Comparison of ENCODE assay signal across 13 mouse cellular contexts in the genomic region with DNA sequence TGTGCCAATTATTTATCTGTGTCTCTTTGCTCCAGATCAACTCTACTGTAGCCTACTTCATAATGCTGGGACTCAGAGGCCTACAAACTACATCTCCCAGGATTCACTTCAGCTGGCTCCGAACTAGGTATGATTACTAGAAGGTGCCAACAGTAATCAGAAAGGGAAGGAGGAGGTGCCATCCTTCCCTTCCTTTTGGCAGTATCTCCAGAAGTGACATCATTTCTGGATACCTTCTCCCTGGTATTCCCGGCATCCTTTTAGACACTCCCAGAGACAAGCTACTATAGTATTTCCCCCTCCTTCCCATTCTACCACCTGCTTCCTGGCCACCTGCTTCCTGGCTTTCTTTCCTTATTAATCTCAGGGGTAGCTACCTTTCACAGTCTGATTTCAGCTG. TPM values are rescaled to one million over a fixed set of nuclear protein-coding genes. Genes with fewer than 3 reads are reported as not detected.
DNase-seq lines count a peak whose midpoint lies in the region; ATAC-seq and TF ChIP-seq lines count a peak whose summit lies in the region.
"Had no signal": no experiment of that assay in that cellular context is flagged by ENCODE, and none has a peak within 500 bp of the region (broad histone marks: within the 10 kb centered on the region; RNA-seq: fewer than 3 reads in every experiment).

No protein-coding gene starts in this region.

- no peaks in the 10 kb centered on the region for H3K9me3 ChIP-seq in kidney, embryonic 15.5 days (replicated peaks)
- H3K9me3 ChIP-seq in forebrain, postnatal 0 days (ENCODE audit: low read length) = no peaks in the 10 kb centered on the region
- H3K9me3 ChIP-seq: liver, embryonic 12.5 days; midbrain, embryonic 15.5 days had no signal

- H3K4me1 ChIP-seq in kidney, embryonic 15.5 days = peaks cover 37% of the 10 kb centered on the region
- no peaks in the 10 kb centered on the region for H3K4me1 ChIP-seq in forebrain, postnatal 0 days (ENCODE audit: insufficient read depth)

- DNase-seq in kidney, postnatal 14 days = no peak
- DNase-seq in cerebellum, adult 11 months = peak; percentile 74
- DNase-seq in cerebellum, adult 8-10 months = peak; percentile 80
- peak; percentile 47 for DNase-seq in forebrain, postnatal 0 days
- no peak for DNase-seq in thymus, postnatal 36 days
- DNase-seq in heart, postnatal 10 days = no peak
- no peak for DNase-seq in kidney, adult 8-10 months
- DNase-seq: lung, postnatal 10 days had no signal

- no peak overlapping the region for H3K4me3 ChIP-seq in kidney, embryonic 15.5 days (replicated peaks)
- H3K4me3 ChIP-seq in forebrain, postnatal 0 days (ENCODE audit: low read depth, low read length) = no peak overlapping the region
- H3K4me3 ChIP-seq: layer of hippocampus, adult 2 months; liver, embryonic 12.5 days; midbrain, embryonic 15.5 days had no signal

- WGBS in kidney, embryonic 15.5 days = 72% methylated on average over 2 of the region's 2 CpGs
- 53% methylated on average over 2 of the region's 2 CpGs for WGBS in forebrain, postnatal 0 days

- TF ChIP-seq CTCF in forebrain, postnatal 0 days (IDR thresholded peaks at IDR 0.05; ENCODE audit: low read depth) = no peak

- intact Hi-C loops in heart, postnatal 10 days (cut with DNase I) = no loop called here

- no peak overlapping the region for H3K4me2 ChIP-seq in kidney, embryonic 15.5 days
- H3K4me2 ChIP-seq in forebrain, postnatal 0 days (ENCODE audit: low read depth) = no peak overlapping the region
- H3K4me2 ChIP-seq: liver, embryonic 12.5 days; midbrain, embryonic 15.5 days had no signal

- H3K27ac ChIP-seq in kidney, embryonic 15.5 days = peak overlapping the region; percentile 84; the same call in 1 of the 2 replicates
- H3K27ac ChIP-seq in forebrain, postnatal 0 days (ENCODE audit: low read depth, low read length) = no peak overlapping the region
- H3K27ac ChIP-seq: layer of hippocampus, adult 2 months; liver, embryonic 12.5 days; midbrain, embryonic 15.5 days had no signal

- H3K9ac ChIP-seq in kidney, embryonic 15.5 days = no peak overlapping the region
- no peak overlapping the region for H3K9ac ChIP-seq in forebrain, postnatal 0 days
- H3K9ac ChIP-seq: liver, embryonic 12.5 days; midbrain, embryonic 15.5 days had no signal

- H3K27me3 ChIP-seq in kidney, embryonic 15.5 days = no peaks in the 10 kb centered on the region
- no peaks in the 10 kb centered on the region for H3K27me3 ChIP-seq in forebrain, postnatal 0 days (ENCODE audit: insufficient read depth, low read length)
- H3K27me3 ChIP-seq: liver, embryonic 12.5 days; midbrain, embryonic 15.5 days had no signal

- no peaks in the 10 kb centered on the region for H3K36me3 ChIP-seq in kidney, embryonic 15.5 days
- no peaks in the 10 kb centered on the region for H3K36me3 ChIP-seq in forebrain, postnatal 0 days (ENCODE audit: insufficient read depth)
- H3K36me3 ChIP-seq: liver, embryonic 12.5 days; midbrain, embryonic 15.5 days had no signal

- no peak for ATAC-seq in kidney, embryonic 15.5 days (replicated peaks; ENCODE audit: low FRiP score)
- peak; percentile 50; the same call in 1 of the 2 replicates for ATAC-seq in forebrain, postnatal 0 days
- ATAC-seq: intestine, postnatal 0 days; liver, embryonic 12.5 days; midbrain, embryonic 15.5 days had no signal

RNA-seq across cellular contexts. Expression of a gene that starts 10.9 kb away (rescaled TPM):
- polyA plus RNA-seq in kidney, embryonic 15.5 days (2015; fragmentation: Nextera tagmentation; extraction: Ambion mirVana) = 50.2 and 58.3 TPM in 2 replicates
- total RNA-seq in forebrain, postnatal 0 days (2014; rRNA removed) = 4.3 and 5.0 TPM in 2 replicates
- polyA plus RNA-seq in forebrain, postnatal 0 days (2015; fragmentation: Nextera tagmentation; extraction: Ambion mirVana) = 1.3 and 2.9 TPM in 2 replicates
- total RNA-seq in heart, postnatal 10 days (2021) = 10 to 100 TPM; 37.0 to 37.6 TPM

Comparison
In these comparisons a context has a peak if more than half of its experiments do, and no peak if none do; other contexts are left out.
1. DNase-seq: peak in cerebellum, adult 11 months (single experiment), cerebellum, adult 8-10 months (single experiment) and forebrain, postnatal 0 days (single experiment); none in kidney, postnatal 14 days (single experiment), thymus, postnatal 36 days (0 of 2), heart, postnatal 10 days (0 of 2) and kidney, adult 8-10 months (0 of 2).